In the genomic region with DNA sequence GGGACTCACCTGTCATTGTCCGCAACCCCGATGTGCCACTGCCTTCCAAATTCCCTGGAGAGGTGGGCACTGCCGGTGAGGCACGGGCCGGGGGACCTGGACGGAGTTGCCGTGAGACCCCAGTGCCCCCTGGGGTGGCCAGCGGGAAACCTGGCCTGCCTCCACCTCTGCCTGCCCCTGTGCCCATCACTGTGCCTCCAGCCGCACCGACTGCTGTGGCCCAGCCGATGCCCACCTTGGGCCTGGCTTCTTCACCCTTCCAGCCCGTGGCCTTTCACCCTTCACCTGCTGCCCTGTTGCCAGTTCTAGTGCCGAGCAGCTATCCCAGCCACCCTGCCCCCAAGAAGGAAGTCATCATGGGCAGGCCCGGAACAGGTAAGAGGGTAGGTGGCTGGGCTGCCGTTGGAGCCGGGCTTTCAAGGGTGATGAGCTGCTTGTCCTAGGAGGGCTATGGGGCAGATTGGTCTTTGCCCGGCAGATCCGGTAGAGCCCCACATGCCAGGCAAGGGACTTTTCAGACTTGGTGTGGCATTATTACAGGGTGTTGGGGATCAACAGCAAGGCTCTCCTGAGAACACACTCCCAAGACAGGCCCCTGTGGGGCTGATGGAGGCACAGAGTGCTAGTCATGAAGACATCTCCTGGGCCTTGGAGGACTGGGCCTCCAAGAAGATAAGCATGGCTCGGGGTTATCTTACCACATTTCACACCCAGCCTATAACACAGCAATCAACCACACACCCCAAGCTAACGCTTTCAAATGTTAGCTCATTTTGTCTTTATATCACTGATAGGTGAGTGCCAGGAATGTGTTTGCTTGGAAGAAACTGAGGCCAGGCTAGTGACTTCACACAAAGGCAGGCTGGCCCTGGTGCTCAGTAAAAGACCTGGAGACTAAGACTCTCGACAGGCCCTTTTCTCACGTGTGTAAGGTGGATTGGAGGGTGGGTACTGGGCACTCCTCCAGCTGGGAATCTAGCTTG, we compare ENCODE assay signal across 12 mouse cellular contexts. TPM values are rescaled to one million over a fixed set of nuclear protein-coding genes. Genes with fewer than 3 reads are reported as not detected.
DNase-seq lines count a peak whose midpoint lies in the region; ATAC-seq lines count a peak whose summit lies in the region.
"Had no signal": no experiment of that assay in that cellular context is flagged by ENCODE, and none has a peak within 500 bp of the region (broad histone marks: within the 10 kb centered on the region; RNA-seq: fewer than 3 reads in every experiment).

No protein-coding gene starts in this region.

- H3K4me2 ChIP-seq in heart, embryonic 16.5 days (ENCODE audit: low read depth, low read length): no peak overlapping the region
- H3K4me2 ChIP-seq in midbrain, embryonic 14.5 days (ENCODE audit: low read length): no peak overlapping the region

- no peaks in the 10 kb centered on the region for H3K27me3 ChIP-seq in heart, embryonic 16.5 days (ENCODE audit: control insufficient read depth, insufficient read depth, low read length)
- no peaks in the 10 kb centered on the region for H3K27me3 ChIP-seq in midbrain, embryonic 14.5 days (ENCODE audit: control insufficient read depth, insufficient read depth, low read length)

- H3K36me3 ChIP-seq in heart, embryonic 16.5 days (ENCODE audit: control insufficient read depth, insufficient read depth): 0 out of 2 replicates have a peak, but pooled peaks cover 5% of the 10 kb centered on the region
- H3K36me3 ChIP-seq in midbrain, embryonic 14.5 days (ENCODE audit: control insufficient read depth, insufficient read depth, low read length): peaks cover 32% of the 10 kb centered on the region

- H3K27ac ChIP-seq in heart, embryonic 16.5 days (ENCODE audit: low read length): peak overlapping the region; percentile 40; the same call in 1 of the 2 replicates
- H3K27ac ChIP-seq in midbrain, embryonic 14.5 days (replicated peaks; ENCODE audit: low read depth, low read length): no peak overlapping the region
- H3K27ac ChIP-seq: macrophage had no signal

- 79% methylated on average over 22 of the region's 22 CpGs for WGBS in heart, embryonic 16.5 days
- WGBS in midbrain, embryonic 14.5 days: 92% methylated on average over 22 of the region's 22 CpGs

- peak; percentile 34 to 37 for DNase-seq in cerebellum, postnatal 10 days
- DNase-seq in ovary, postnatal 36 days (ENCODE audit: low spot score): peak; percentile 7
- DNase-seq in ovary, postnatal 14 days (ENCODE audit: low spot score): no peak
- DNase-seq in midbrain, embryonic 14.5 days: no peak
- no peak for DNase-seq in left cerebral cortex, postnatal 36 days (ENCODE audit: low spot score in 2 of 2)
- DNase-seq: adrenal gland, adult 2 months; kidney, postnatal 14 days had no signal

- intact Hi-C loops in left cerebral cortex, postnatal 36 days (cut with DNase I): no loop called here

- H3K9me3 ChIP-seq in heart, embryonic 16.5 days (replicated peaks; ENCODE audit: control insufficient read depth, low read length): no peaks in the 10 kb centered on the region
- no peaks in the 10 kb centered on the region for H3K9me3 ChIP-seq in midbrain, embryonic 14.5 days (ENCODE audit: control insufficient read depth, low read length)

- no peak overlapping the region for H3K4me3 ChIP-seq in heart, embryonic 16.5 days (ENCODE audit: low read length)
- H3K4me3 ChIP-seq in midbrain, embryonic 14.5 days (replicated peaks; ENCODE audit: low read depth, low read length): no peak overlapping the region

- no peak for ATAC-seq in cerebellum, adult (ENCODE audit: insufficient number of reproducible peaks, low FRiP score, low TSS enrichment)
- ATAC-seq in heart, embryonic 16.5 days (replicated peaks; ENCODE audit: extremely low read depth, insufficient read depth, low FRiP score): no peak
- no peak for ATAC-seq in midbrain, embryonic 14.5 days (ENCODE audit: low FRiP score, low TSS enrichment)
- ATAC-seq in frontal cortex, adult (ENCODE audit: low TSS enrichment): no peak

- peaks cover 61% of the 10 kb centered on the region for H3K4me1 ChIP-seq in heart, embryonic 16.5 days (ENCODE audit: control insufficient read depth, insufficient read depth, low read length)
- peaks cover 34% of the 10 kb centered on the region for H3K4me1 ChIP-seq in midbrain, embryonic 14.5 days (ENCODE audit: control insufficient read depth, insufficient read depth, low read length)

- H3K9ac ChIP-seq in heart, embryonic 16.5 days (ENCODE audit: low read length): peak overlapping the region; percentile 32; the same call in 1 of the 2 replicates
- H3K9ac ChIP-seq in midbrain, embryonic 14.5 days (replicated peaks; ENCODE audit: low read length): peak overlapping the region; percentile 7; the same call in 1 of the 2 replicates

RNA-seq across cellular contexts. Expression of a gene that starts 6.0 kb away (rescaled TPM):
- polyA plus RNA-seq in heart, embryonic 16.5 days (2015; fragmentation: Nextera tagmentation; extraction: Ambion mirVana): 22.7 and 24.7 TPM in 2 replicates
- polyA plus RNA-seq in midbrain, embryonic 14.5 days (2014; fragmentation: Nextera tagmentation; extraction: Ambion mirVana): 47.3 and 52.0 TPM in 2 replicates
- total RNA-seq in left cerebral cortex, postnatal 36 days (2021): 100 to 1,000 TPM; 206 to 234 TPM

RNA-seq across cellular contexts. Expression of a gene that starts 23.0 kb away (rescaled TPM):
- polyA plus RNA-seq in heart, embryonic 16.5 days (2015; fragmentation: Nextera tagmentation; extraction: Ambion mirVana): 8.5 and 11.2 TPM in 2 replicates
- polyA plus RNA-seq in midbrain, embryonic 14.5 days (2014; fragmentation: Nextera tagmentation; extraction: Ambion mirVana): 2.2 and 4.8 TPM in 2 replicates
- 10 to 100 TPM; 55.8 to 76.2 TPM for total RNA-seq in left cerebral cortex, postnatal 36 days (2021)

RNA-seq across cellular contexts. Expression of a gene that starts 24.2 kb away (rescaled TPM):
- polyA plus RNA-seq in heart, embryonic 16.5 days (2015; fragmentation: Nextera tagmentation; extraction: Ambion mirVana): 111 and 121 TPM in 2 replicates
- 630 and 836 TPM in 2 replicates for polyA plus RNA-seq in midbrain, embryonic 14.5 days (2014; fragmentation: Nextera tagmentation; extraction: Ambion mirVana)
- 10 to 100 TPM; 24.0 to 25.5 TPM for total RNA-seq in left cerebral cortex, postnatal 36 days (2021)

RNA-seq across cellular contexts. Expression of a gene that starts 27.7 kb away (rescaled TPM):
- not detected in 2 replicates for polyA plus RNA-seq in heart, embryonic 16.5 days (2015; fragmentation: Nextera tagmentation; extraction: Ambion mirVana)
- 3.0 and 3.2 TPM in 2 replicates for polyA plus RNA-seq in midbrain, embryonic 14.5 days (2014; fragmentation: Nextera tagmentation; extraction: Ambion mirVana)
- not detected for total RNA-seq in left cerebral cortex, postnatal 36 days (2021)
- total RNA-seq: adrenal gland, adult 2 months had no signal
- polyA plus RNA-seq: adrenal gland, adult 2 months; C2C12; macrophage had no signal

RNA-seq across cellular contexts. Expression of a gene that starts 32.4 kb away (rescaled TPM):
- 0.08 and 0.20 TPM in 2 replicates for polyA plus RNA-seq in heart, embryonic 16.5 days (2015; fragmentation: Nextera tagmentation; extraction: Ambion mirVana)
- polyA plus RNA-seq in midbrain, embryonic 14.5 days (2014; fragmentation: Nextera tagmentation; extraction: Ambion mirVana): 68.6 and 77.8 TPM in 2 replicates
- total RNA-seq in left cerebral cortex, postnatal 36 days (2021): 10 to 100 TPM; 44.4 to 57.4 TPM
- polyA plus RNA-seq: macrophage had no signal

Comparison
In these comparisons a context has a peak if more than half of its experiments do, and no peak if none do; other contexts are left out.
1. DNase-seq: peak in cerebellum, postnatal 10 days (2 of 2) and ovary, postnatal 36 days (single experiment); none in ovary, postnatal 14 days (single experiment), midbrain, embryonic 14.5 days (single experiment) and left cerebral cortex, postnatal 36 days (0 of 2).